Mouse (Mus musculus): ENCODE data around the gene Rgs10. TPM values are rescaled to one million over a fixed set of nuclear protein-coding genes. Genes with fewer than 3 reads are reported as not detected.

Gene Rgs10
- total RNA-seq, 2 experiments from 2014 or later: 37.1 to 43.2 TPM

GRCm38 (mm10) chr7:128412071-128412833, 6.3 kb downstream of the Rgs10 start:
- ATAC-seq (replicated peaks; ENCODE audit: low FRiP score, poor library complexity, severe bottlenecking): no peak

- ATAC-seq (replicated peaks; ENCODE audit: low FRiP score, poor library complexity, severe bottlenecking): no peak
These were observed 7.7 kb downstream of the Rgs10 start for GRCm38 (mm10) chr7:128410708-128411413.

- no peak for ATAC-seq (replicated peaks; ENCODE audit: low FRiP score, poor library complexity, severe bottlenecking)
These were observed 10.3 kb downstream of the Rgs10 start for GRCm38 (mm10) chr7:128408265-128408664.

GRCm38 (mm10) chr7:128403988-128404387, 14.6 kb downstream of the Rgs10 start:
- ATAC-seq (replicated peaks; ENCODE audit: low FRiP score, poor library complexity, severe bottlenecking): no peak

- ATAC-seq (replicated peaks; ENCODE audit: low FRiP score, poor library complexity, severe bottlenecking): no peak
These were observed 15.0 kb downstream of the Rgs10 start for GRCm38 (mm10) chr7:128403586-128403985.

GRCm38 (mm10) chr7:128403128-128403527, 15.4 kb downstream of the Rgs10 start:
- no peak for ATAC-seq (replicated peaks; ENCODE audit: low FRiP score, poor library complexity, severe bottlenecking)

- no peak for ATAC-seq (replicated peaks; ENCODE audit: low FRiP score, poor library complexity, severe bottlenecking)
These were observed 16.0 kb downstream of the Rgs10 start for GRCm38 (mm10) chr7:128402577-128402976.

GRCm38 (mm10) chr7:128398664-128399063, 19.9 kb downstream of the Rgs10 start:
- ATAC-seq (replicated peaks; ENCODE audit: low FRiP score, poor library complexity, severe bottlenecking): peak; percentile 61; the same call in 1 of the 2 replicates

GRCm38 (mm10) chr7:128397066-128397465, 21.5 kb downstream of the Rgs10 start:
- ATAC-seq (replicated peaks; ENCODE audit: low FRiP score, poor library complexity, severe bottlenecking): no peak

GRCm38 (mm10) chr7:128393756-128394155, 24.8 kb downstream of the Rgs10 start:
- ATAC-seq (replicated peaks; ENCODE audit: low FRiP score, poor library complexity, severe bottlenecking): no peak

GRCm38 (mm10) chr7:128392972-128393314, 25.6 kb downstream of the Rgs10 start:
- 0 out of 2 replicates have a peak, but pooled peaks have one; percentile 32 for ATAC-seq (replicated peaks; ENCODE audit: low FRiP score, poor library complexity, severe bottlenecking)

- peak; percentile 51 for ATAC-seq (replicated peaks; ENCODE audit: low FRiP score, poor library complexity, severe bottlenecking)
These were observed 26.2 kb downstream of the Rgs10 start for GRCm38 (mm10) chr7:128392071-128392971.

- ATAC-seq (replicated peaks; ENCODE audit: low FRiP score, poor library complexity, severe bottlenecking): no peak
These were observed 27.1 kb downstream of the Rgs10 start for GRCm38 (mm10) chr7:128391267-128392057.

GRCm38 (mm10) chr7:128388968-128389367, 29.6 kb downstream of the Rgs10 start:
- ATAC-seq (replicated peaks; ENCODE audit: low FRiP score, poor library complexity, severe bottlenecking): peak; percentile 77

GRCm38 (mm10) chr7:128383726-128384463, 34.7 kb downstream of the Rgs10 start:
- no peak for ATAC-seq (replicated peaks; ENCODE audit: low FRiP score, poor library complexity, severe bottlenecking)

- ATAC-seq (replicated peaks; ENCODE audit: low FRiP score, poor library complexity, severe bottlenecking): no peak
These were observed 35.3 kb downstream of the Rgs10 start for GRCm38 (mm10) chr7:128383189-128383725.

- ATAC-seq (replicated peaks; ENCODE audit: low FRiP score, poor library complexity, severe bottlenecking): no peak
These were observed 36.1 kb downstream of the Rgs10 start for GRCm38 (mm10) chr7:128382527-128382860.

- ATAC-seq (replicated peaks; ENCODE audit: low FRiP score, poor library complexity, severe bottlenecking): no peak
These were observed 36.6 kb downstream of the Rgs10 start for GRCm38 (mm10) chr7:128381811-128382526.

All from erythroid progenitor cell, adult 5-6 weeks (primary cell).